Mouse (Mus musculus): Measurements from ENCODE around the gene Hhat.

DNA sequence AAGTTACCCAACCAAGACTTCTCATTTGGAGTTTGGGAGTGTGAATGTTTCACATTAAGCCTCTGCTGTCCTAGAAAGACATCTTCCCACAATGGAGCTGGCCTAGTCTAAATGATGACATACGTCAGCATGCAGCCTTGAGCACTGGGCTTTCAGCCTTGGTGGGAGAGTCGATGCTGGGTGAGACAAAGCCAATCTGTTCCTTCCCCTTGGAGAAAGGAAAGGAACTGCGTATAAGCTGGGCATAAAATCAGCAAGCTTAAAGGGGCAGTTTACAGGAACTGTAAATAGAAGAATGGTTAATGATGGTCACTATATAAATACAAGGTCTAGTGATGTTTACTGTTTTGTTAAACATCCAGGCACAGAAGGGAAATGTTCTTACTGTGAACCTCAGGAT lies 286.0 kb downstream of the Hhat start:
- no peak for TF ChIP-seq CTCF (IDR thresholded peaks at IDR 0.05; ENCODE audit: low read depth, low read length)
- no peak for TF ChIP-seq POLR2A (IDR thresholded peaks at IDR 0.05; ENCODE audit: insufficient read depth, low read length)

All from ES-Bruce4 (cell line).